Mouse (Mus musculus) G1E (cell line): Measurements from ENCODE around the gene Ttc25.

Source experiments
- CTCF ChIP-seq: IDR thresholded peaks from 2 replicates; pipeline ENCODE4 v1.5.1; 2012; ENCODE audit warnings: low read depth, low read length, inconsistent platforms, mixed read lengths
- GATA1 ChIP-seq: IDR thresholded peaks from 2 replicates; pipeline ENCODE4 v1.6.1; 2012; ENCODE audit warnings: borderline replicate concordance, low read length, inconsistent platforms, mixed read lengths
- GATA2 ChIP-seq: IDR thresholded peaks from 2 replicates; pipeline ENCODE4 v1.6.1; 2012; ENCODE audit warnings: low read depth, low read length, inconsistent platforms, borderline replicate concordance
- POLR2AphosphoS5 ChIP-seq: IDR thresholded peaks from 2 replicates; pipeline ENCODE4 v1.6.1; 2012; ENCODE audit warnings: low read depth, low read length, inconsistent platforms; ENCODE audit not compliant: insufficient replicate concordance
- TAL1 ChIP-seq: conservative IDR thresholded peaks from 2 replicates; pipeline ENCODE4 v1.6.1; 2012; ENCODE audit warnings: low read depth, low read length, inconsistent platforms, mixed read lengths

- TF ChIP-seq CTCF (no peak), GATA1 (no peak), TAL1 (no peak), POLR2AphosphoS5 (no peak), GATA2 (no peak)
Observed at GRCm38 (mm10) chr11:100575484-100575855, 30.1 kb downstream of the Ttc25 start.
